Mouse (Mus musculus) left cerebral cortex, postnatal 14 days (tissue): ENCODE results near the gene Rbm47. TPM values are rescaled to one million over a fixed set of nuclear protein-coding genes. Genes with fewer than 3 reads are reported as not detected.
A peak's percentile ranks its signal among the peaks of the same experiment; 100 is the strongest.

Source experiments
- DNase-seq, 2 experiments: peaks; one replicate each; pipeline ENCODE4 v3.0.0; 2021 to 2022; ENCODE audit warnings: low spot score in 2 of 2, mixed read lengths in 1 of 2
- intact Hi-C: fragments of 180-260 bp; cut with DNase I; formaldehyde crosslinking; loops from one replicate; pipeline ENCODE4 v1.15.1; 2025
- total RNA-seq, 2 experiments: library from RNA; stranded (reverse); gene quantifications; 2 replicates each; pipeline ENCODE4 v1.2.3; 2021

The Rbm47 gene
- total RNA-seq, 2 experiments from 2014 or later, result 1.2 to 1.6 TPM

GRCm38 (mm10) chr5:66138597-66138996 is 34.3 kb downstream of the Rbm47 start:
- intact Hi-C loops, result no loop called here
- DNase-seq, result peak; percentile 19 to 39

DNA sequence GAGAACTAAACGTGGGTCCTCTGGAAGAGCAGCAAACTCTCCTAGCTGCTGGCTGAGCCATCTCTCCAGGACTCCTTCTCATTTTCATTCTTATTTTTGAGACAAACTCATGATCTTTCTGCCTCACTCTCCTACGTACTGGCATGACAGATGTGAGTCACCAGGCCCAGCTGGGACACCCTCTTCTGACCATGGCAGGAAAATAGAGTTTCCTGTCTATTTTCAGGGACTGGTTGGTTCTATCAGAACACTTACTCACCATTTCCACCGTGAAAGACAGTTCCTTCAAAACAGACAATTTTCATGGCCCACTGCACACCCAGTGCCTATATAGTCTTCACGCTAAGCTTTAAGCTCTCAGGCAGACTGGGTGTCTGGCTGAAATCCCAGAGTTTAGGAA is 35.7 kb downstream of the Rbm47 start:
- peak in 1 of 2 experiments; percentile 26 for DNase-seq
- intact Hi-C loops, result no loop called here

- no peak for DNase-seq
- intact Hi-C loops, result no loop called here
Observed at GRCm38 (mm10) chr5:66135853-66136210, 37.1 kb downstream of the Rbm47 start.

DNA sequence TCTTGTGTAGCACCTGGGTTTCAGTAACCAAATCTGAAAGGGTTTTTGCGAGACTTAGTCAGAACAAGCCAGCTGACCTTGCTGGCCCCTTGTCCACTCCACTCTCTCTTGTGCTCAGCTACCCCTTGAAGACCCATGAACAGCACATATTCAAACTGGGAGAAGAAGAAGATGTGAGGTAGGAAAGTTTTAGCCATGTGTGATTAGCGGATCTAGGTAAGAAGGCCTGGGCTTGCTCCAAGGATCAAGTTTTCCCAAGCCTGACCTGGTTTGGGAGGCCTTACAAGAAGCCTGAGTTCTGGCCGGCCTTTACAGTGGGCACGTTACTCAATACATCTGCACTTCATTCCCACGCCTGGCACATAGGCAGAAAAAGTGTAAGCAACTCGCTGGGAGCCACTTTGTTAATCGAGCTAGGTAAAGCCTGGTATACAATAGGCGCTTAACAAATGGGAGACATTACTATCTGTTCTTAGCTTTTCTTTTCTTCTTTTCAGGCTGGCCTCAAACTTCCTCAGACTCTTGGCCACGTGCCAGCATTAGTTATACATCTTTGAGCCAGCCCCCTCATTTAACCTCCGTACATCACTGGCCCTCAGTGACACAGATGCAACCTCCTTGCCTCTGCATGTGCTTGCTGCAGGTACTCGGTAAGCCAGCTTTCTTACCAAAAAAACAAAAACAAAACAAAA is 37.6 kb downstream of the Rbm47 start:
- DNase-seq, result no peak
- intact Hi-C loops, result no loop called here

DNA sequence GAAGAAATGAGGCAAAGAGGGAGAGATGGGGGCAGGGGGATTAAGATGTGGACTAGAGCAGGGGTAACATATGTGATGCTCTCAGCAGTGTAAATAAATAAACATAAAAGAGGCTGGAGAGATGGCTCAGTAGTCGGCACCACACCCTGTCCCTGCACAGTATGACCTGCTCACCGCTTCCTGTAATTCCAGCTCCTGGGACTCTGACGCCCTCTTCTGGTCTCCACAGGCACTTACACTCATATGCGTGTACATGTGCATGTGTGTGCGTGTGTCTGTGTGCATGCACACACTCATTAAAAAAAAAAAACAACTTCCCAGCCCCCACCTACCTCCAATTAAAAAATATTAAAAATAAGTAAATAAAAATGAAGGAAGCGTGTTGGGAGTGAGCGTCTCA is 38.3 kb downstream of the Rbm47 start:
- intact Hi-C loops, result no loop called here
- no peak for DNase-seq

- intact Hi-C loops, result no loop called here
- DNase-seq, result no peak
Observed at GRCm38 (mm10) chr5:66128948-66129347, 44.0 kb downstream of the Rbm47 start.

DNA sequence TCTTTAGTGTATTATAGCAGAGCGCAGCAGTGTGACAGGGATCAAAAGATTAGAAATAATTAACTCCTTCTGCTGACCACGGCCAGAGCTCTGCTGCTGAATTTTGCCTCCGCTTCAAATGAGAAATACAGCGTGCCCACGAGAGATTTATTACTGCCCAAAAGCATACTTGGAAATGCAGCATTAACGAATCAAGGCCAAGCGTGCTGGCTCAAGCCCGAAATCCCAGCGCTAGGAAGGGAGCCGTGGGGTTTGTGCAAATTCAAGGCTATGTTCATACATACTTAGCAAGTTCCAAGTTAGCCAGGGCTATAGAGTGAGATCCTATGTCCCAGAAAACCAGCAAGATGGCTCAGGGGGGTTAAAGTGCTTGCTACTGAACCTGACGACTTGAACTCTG is 47.5 kb downstream of the Rbm47 start:
- intact Hi-C loops, result no loop called here
- DNase-seq, result no peak

DNA sequence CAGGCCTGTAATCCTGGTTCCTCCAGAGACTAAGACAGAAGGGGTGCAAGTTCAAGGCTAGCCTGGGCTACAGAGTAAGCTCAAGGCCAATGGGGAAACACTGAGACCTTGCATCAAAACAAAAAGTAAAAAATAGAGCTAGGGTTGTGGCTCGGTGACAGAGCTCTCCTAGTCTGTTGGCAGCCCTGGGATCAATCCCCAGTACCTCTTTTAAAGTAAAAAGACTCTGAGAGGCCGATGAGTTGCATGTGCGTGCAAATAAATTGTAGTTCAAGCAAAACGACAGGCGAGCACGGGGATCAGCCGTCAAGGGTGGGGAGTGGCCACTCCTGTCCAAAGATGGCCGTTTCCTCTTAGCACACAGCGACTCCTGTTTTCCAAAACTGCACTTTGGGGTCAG is 48.0 kb downstream of the Rbm47 start:
- intact Hi-C loops, result no loop called here

DNA sequence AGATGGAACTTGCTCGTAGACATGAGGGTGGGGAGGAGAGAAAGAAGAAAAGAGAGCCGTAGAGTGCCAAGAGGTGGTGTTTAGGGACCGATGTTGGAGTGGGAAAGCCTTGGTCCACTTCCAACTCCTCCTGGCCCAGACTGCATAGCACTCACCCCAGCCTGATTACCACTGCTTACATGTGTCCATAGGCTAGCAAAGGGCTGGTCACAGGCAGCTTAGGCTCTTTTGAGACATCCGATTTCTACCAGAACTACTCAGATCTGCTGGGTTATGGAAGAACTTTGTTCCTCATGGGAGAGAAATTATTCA is 48.9 kb downstream of the Rbm47 start:
- intact Hi-C loops, result no loop called here
- no peak for DNase-seq

More for the DNA sequence above, 48.0 kb downstream of the Rbm47 start:
- DNase-seq, result no peak

DNA sequence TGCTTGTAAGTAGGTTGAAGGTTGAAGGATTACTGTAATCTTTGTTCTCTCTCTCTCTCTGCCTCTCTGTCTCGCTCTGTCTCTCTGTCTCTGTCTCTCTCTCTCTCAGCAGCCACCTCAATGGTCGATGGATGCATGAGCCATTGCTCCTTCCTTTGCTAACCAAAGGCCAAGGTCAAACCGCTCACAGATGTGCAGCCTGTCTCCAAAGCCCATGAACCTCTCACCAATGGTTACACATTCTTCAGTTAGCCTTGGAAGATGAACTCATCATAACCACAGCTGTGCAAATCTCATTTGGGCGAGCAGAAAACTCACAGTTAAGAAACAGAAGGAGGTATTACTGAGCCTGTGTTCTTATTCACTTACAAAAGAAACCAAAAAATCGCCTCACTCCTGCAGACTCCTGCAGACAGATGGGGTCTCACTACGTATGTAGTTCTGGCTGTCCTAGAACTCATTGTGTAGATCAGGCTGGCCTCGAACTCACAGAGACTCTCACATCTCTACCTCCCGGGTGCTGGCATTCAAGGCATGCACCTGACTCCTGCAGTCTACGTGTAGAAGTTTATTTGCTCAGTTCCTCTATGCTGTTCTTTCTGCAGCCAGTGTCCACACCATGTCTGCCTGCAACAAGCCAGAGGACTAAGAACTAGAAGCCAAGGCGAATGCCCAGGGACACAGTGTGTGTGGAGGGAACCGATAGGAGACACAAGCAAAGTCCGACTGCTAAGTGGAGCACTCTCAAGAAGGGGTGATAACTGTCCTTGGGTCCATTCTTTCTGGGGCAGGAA is 49.4 kb downstream of the Rbm47 start:
- intact Hi-C loops, result no loop called here
- no peak for DNase-seq

- DNase-seq, result no peak
- intact Hi-C loops, result no loop called here
Observed at GRCm38 (mm10) chr5:66121255-66121654, 51.7 kb downstream of the Rbm47 start.

DNA sequence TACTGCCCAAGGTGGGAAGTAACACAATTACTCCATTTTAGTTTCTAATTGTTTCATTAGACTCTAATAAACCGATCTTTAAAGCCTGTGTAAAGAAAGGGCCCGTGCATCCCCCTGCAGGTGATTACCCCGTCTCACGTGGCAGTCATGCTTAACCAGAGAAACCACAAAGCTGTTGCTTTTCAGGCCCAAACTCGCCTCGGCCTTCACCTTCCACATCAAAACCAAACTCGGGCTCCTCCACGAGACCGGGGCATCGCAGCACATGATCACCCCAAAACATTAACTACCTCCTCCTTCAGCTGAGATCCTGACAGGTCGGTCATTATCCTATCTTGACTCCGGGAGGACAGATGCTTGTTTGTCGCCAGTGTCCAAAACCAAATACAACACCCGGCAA is 58.2 kb downstream of the Rbm47 start:
- DNase-seq, result no peak
- intact Hi-C loops, result no loop called here

DNA sequence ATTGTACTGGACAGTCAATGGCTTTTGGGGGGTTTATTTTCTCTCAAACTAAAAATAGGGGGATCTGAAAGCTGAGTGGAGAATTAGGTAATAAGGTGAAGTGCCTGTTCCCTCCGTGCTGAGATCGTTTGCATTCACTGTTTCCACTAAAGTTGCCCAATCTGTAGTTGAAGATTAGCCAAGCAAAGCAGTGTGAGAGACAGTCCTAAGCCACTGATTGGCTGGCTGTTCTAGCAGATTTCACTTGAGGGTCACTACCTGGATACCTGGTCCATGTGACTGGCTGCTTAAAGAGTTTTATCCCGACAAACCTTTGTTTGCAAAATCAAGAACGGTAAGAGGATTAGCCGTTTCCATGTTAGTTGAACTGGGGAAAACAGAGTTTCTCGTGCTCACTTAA is 58.7 kb downstream of the Rbm47 start:
- intact Hi-C loops, result no loop called here
- DNase-seq, result no peak

GRCm38 (mm10) chr5:66112059-66112458 is 60.9 kb downstream of the Rbm47 start:
- intact Hi-C loops, result no loop called here
- peak; percentile 18 to 41 for DNase-seq

DNA sequence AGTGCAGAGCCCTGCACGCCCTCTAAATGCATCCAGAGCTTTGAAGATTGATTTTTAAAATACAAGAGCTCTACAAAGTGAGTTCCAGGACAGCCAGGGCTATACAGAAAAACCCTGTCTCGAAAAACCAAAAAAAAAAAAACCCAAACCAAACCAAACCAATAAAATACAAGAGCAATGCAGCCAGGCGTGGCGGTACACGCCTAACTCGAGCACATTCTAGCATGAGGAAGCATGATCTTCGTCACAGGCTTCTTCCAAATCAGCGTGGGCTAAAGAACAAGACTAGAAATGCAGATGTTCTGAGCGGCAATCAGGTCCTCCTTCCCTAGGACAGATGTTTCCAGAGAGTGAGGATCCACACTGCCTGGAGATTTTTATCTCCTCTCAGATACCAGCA is 66.5 kb downstream of the Rbm47 start:
- DNase-seq, result no peak
- intact Hi-C loops, result no loop called here

- intact Hi-C loops, result no loop called here
- DNase-seq, result no peak
Observed at GRCm38 (mm10) chr5:66105946-66106345, 67.0 kb downstream of the Rbm47 start.

GRCm38 (mm10) chr5:66105366-66105765 is 67.6 kb downstream of the Rbm47 start:
- intact Hi-C loops, result no loop called here
- DNase-seq, result no peak

DNA sequence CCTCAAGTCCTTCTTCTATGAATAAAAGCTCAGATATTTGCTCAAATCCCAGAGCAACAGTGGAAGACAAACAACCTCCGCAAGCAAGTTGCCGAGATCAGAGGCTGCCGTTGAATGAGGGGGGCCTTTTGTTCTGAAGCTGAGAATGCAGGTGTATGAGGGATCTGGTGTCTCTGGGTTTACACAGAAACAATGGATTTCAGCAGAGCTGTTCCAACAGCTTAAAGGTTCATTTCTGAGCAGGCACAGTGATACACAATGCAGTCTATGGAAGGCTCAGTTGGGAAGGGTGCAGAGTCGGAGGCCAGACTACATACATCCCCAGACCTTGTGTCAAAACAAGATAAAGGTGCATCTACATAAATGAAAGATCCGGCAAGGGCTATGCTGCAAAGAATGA is 69.5 kb downstream of the Rbm47 start:
- intact Hi-C loops, result no loop called here
- no peak for DNase-seq

- no peak for DNase-seq
- intact Hi-C loops, result no loop called here
Observed at GRCm38 (mm10) chr5:66102821-66103220, 70.1 kb downstream of the Rbm47 start.

DNA sequence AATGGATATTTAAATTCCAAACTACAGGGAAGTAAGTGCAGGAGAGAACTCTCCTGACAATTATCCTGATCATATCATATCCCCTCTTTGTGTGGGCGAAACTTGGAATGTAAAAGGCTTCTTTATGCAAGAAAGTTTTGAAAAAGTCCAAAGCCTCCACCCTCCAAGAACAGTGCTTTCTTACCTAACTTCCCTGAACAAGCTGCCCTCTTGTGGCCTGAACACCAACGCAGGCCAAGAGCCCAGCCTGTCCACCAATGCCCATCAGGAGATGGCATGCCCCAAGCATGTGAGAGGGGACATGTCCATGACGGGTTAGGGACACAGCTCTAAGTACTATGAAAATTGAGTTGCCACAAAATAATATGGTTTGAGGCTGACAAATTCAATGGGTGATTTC is 71.3 kb downstream of the Rbm47 start:
- intact Hi-C loops, result no loop called here

GRCm38 (mm10) chr5:66100322-66100721 is 72.6 kb downstream of the Rbm47 start:
- intact Hi-C loops, result no loop called here
- DNase-seq, result no peak

More for the DNA sequence above, 71.3 kb downstream of the Rbm47 start:
- peak in 1 of 2 experiments; percentile 11 for DNase-seq
